Mouse (Mus musculus) bone marrow, adult 2 months (tissue): ENCODE data around the gene Col5a3.

Experiments used
- CTCF ChIP-seq: fragments of 200-500 bp; IDR thresholded peaks from 2 replicates; pipeline ENCODE4 v1.5.1; 2011; ENCODE audit warnings: low read length, control low read depth; ENCODE audit not compliant: control insufficient read depth, insufficient read depth
- POLR2A ChIP-seq: fragments of 200-500 bp; IDR thresholded peaks from 2 replicates; pipeline ENCODE4 v1.6.1; 2011; ENCODE audit warnings: low read depth, mild to moderate bottlenecking, control low read depth, low read length, borderline replicate concordance; ENCODE audit not compliant: control insufficient read depth

GRCm38 (mm10) chr9:20861821-20862220, 47.0 kb upstream of the Col5a3 start:
- TF ChIP-seq POLR2A (no peak), CTCF (peak; percentile 55)
